Comparison of ENCODE assay signal across 23 mouse cellular contexts in the genomic region with DNA sequence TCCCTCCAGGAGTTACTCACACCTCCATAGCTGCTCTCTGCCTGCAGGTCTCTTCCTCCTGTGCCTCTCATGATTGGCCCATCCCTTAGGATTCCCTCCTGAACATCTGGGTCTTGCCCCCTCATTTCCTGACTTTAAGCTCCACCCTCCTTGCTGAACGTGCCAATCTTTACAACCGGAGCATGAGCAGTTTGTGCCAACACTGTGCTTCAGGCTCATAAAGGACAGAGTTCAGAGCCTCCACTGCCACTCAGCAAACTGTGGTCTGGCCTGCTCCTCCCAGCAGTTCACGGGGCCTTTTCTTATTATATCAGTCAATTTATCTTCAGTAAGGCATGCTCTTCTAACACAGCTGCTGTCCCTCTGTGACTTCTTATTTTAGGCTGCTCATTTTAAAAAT.
DNase-seq lines count a peak whose midpoint lies in the region; ATAC-seq and TF ChIP-seq lines count a peak whose summit lies in the region.
"Had no signal": no experiment of that assay in that cellular context is flagged by ENCODE, and none has a peak within 500 bp of the region (broad histone marks: within the 10 kb centered on the region; RNA-seq: fewer than 3 reads in every experiment).

No protein-coding gene starts in this region.

- no peak overlapping the region for H3K4me3 ChIP-seq in midbrain, embryonic 10.5 days
- H3K4me3 ChIP-seq in midbrain, postnatal 0 days (ENCODE audit: low read depth, low read length) = no peak overlapping the region
- H3K4me3 ChIP-seq in intestine, embryonic 16.5 days (ENCODE audit: low read length) = no peak overlapping the region
- peak overlapping the region; percentile 1; the same call in 1 of the 2 replicates for H3K4me3 ChIP-seq in small intestine, adult 2 months (ENCODE audit: low read depth, low read length)
- H3K4me3 ChIP-seq in midbrain, embryonic 14.5 days (replicated peaks; ENCODE audit: low read depth, low read length) = no peak overlapping the region
- H3K4me3 ChIP-seq: embryonic facial prominence, embryonic 10.5 days; embryonic facial prominence, embryonic 12.5 days; forebrain, embryonic 13.5 days; forebrain, embryonic 15.5 days had no signal

- no peak for TF ChIP-seq POLR2A in small intestine, adult 2 months (IDR thresholded peaks at IDR 0.05; ENCODE audit: low read depth, low read length)

- peaks cover 5% of the 10 kb centered on the region; the same call in 1 of the 2 replicates for H3K36me3 ChIP-seq in midbrain, embryonic 10.5 days
- H3K36me3 ChIP-seq in midbrain, postnatal 0 days (ENCODE audit: insufficient read depth, low read length) = no peaks in the 10 kb centered on the region
- no peaks in the 10 kb centered on the region for H3K36me3 ChIP-seq in intestine, embryonic 16.5 days (ENCODE audit: control insufficient read depth, insufficient read depth, low read length)
- H3K36me3 ChIP-seq in small intestine, adult 2 months (ENCODE audit: control insufficient read depth, insufficient read depth, low read length) = no peaks in the 10 kb centered on the region
- H3K36me3 ChIP-seq in midbrain, embryonic 14.5 days (ENCODE audit: control insufficient read depth, insufficient read depth, low read length) = no peaks in the 10 kb centered on the region
- H3K36me3 ChIP-seq: embryonic facial prominence, embryonic 10.5 days; embryonic facial prominence, embryonic 12.5 days; forebrain, embryonic 15.5 days had no signal

- no peak for DNase-seq in midbrain, embryonic 10.5 days (ENCODE audit: low spot score)
- DNase-seq in midbrain, postnatal 0 days (ENCODE audit: low spot score) = no peak
- peak; percentile 55 for DNase-seq in large intestine, adult 2 months (ENCODE audit: low read depth, low spot score)
- DNase-seq in midbrain, embryonic 14.5 days = no peak
- no peak for DNase-seq in thymus, postnatal 0 days (ENCODE audit: low spot score)
- DNase-seq in cerebellum, postnatal 36 days = no peak
- DNase-seq: adrenal gland, adult 2 months; adrenal gland, postnatal 10 days; adrenal gland, postnatal 25 days; B cell, adult 2 months; cerebellum, adult 11 months; cerebellum, adult 18-20 months; cerebellum, adult 8-10 months; cerebellum, adult 9-11 months; cerebellum, postnatal 14 days had no signal

- no peak for ATAC-seq in midbrain, postnatal 0 days (ENCODE audit: low FRiP score)
- ATAC-seq in intestine, embryonic 16.5 days = peak; percentile 91
- ATAC-seq in midbrain, embryonic 14.5 days (ENCODE audit: low FRiP score, low TSS enrichment) = no peak
- ATAC-seq: CD4-positive, CD25-positive, alpha-beta regulatory T cell, adult 4 months; forebrain, embryonic 13.5 days; forebrain, embryonic 15.5 days had no signal

- 0 out of 2 replicates have a peak overlapping the region, but pooled peaks have one; percentile 6 for H3K27ac ChIP-seq in midbrain, embryonic 10.5 days (replicated peaks)
- H3K27ac ChIP-seq in midbrain, postnatal 0 days (ENCODE audit: low read depth, low read length) = no peak overlapping the region
- H3K27ac ChIP-seq in intestine, embryonic 16.5 days (ENCODE audit: low read length) = 0 out of 2 replicates have a peak overlapping the region, but pooled peaks have one; percentile 7
- H3K27ac ChIP-seq in small intestine, adult 2 months (ENCODE audit: insufficient read depth, low read depth, low read length) = 0 out of 2 replicates have a peak overlapping the region, but pooled peaks have one; percentile 12
- H3K27ac ChIP-seq in midbrain, embryonic 14.5 days (replicated peaks; ENCODE audit: low read depth, low read length) = no peak overlapping the region
- H3K27ac ChIP-seq: embryonic facial prominence, embryonic 10.5 days; embryonic facial prominence, embryonic 12.5 days; forebrain, embryonic 13.5 days; forebrain, embryonic 15.5 days had no signal

- H3K27me3 ChIP-seq in midbrain, embryonic 10.5 days (ENCODE audit: low read depth, poor library complexity, severe bottlenecking) = peaks cover 97% of the 10 kb centered on the region
- H3K27me3 ChIP-seq in midbrain, postnatal 0 days (ENCODE audit: insufficient read depth, low read length) = peaks cover 46% of the 10 kb centered on the region
- no peaks in the 10 kb centered on the region for H3K27me3 ChIP-seq in intestine, embryonic 16.5 days (replicated peaks; ENCODE audit: control insufficient read depth, insufficient read depth, low read length)
- no peaks in the 10 kb centered on the region for H3K27me3 ChIP-seq in small intestine, adult 2 months (ENCODE audit: control insufficient read depth, insufficient read depth, low read length)
- peaks cover 79% of the 10 kb centered on the region for H3K27me3 ChIP-seq in midbrain, embryonic 14.5 days (ENCODE audit: control insufficient read depth, insufficient read depth, low read length)
- H3K27me3 ChIP-seq: CH12.LX; embryonic facial prominence, embryonic 12.5 days; forebrain, embryonic 15.5 days had no signal

- no peak overlapping the region for H3K9ac ChIP-seq in midbrain, postnatal 0 days (replicated peaks; ENCODE audit: low read length, poor library complexity, severe bottlenecking)
- H3K9ac ChIP-seq in intestine, embryonic 16.5 days (ENCODE audit: low read depth, low read length) = no peak overlapping the region
- H3K9ac ChIP-seq in midbrain, embryonic 14.5 days (replicated peaks; ENCODE audit: low read length) = no peak overlapping the region
- H3K9ac ChIP-seq: embryonic facial prominence, embryonic 12.5 days; forebrain, embryonic 13.5 days; forebrain, embryonic 15.5 days had no signal

- no peak for TF ChIP-seq CTCF in midbrain, postnatal 0 days (IDR thresholded peaks at IDR 0.05)
- no peak for TF ChIP-seq CTCF in small intestine, adult 2 months (IDR thresholded peaks at IDR 0.05; ENCODE audit: extremely low read depth, insufficient read length, insufficient replicate concordance, low read depth, low read length)

- peaks cover 45% of the 10 kb centered on the region for H3K4me1 ChIP-seq in midbrain, embryonic 10.5 days
- no peaks in the 10 kb centered on the region for H3K4me1 ChIP-seq in midbrain, postnatal 0 days (ENCODE audit: insufficient read depth, low read length)
- no peaks in the 10 kb centered on the region for H3K4me1 ChIP-seq in intestine, embryonic 16.5 days (ENCODE audit: control insufficient read depth, insufficient read depth, low read length)
- peaks cover 8% of the 10 kb centered on the region; the same call in 1 of the 2 replicates for H3K4me1 ChIP-seq in small intestine, adult 2 months (ENCODE audit: control insufficient read depth, insufficient read depth, insufficient read length, low read length)
- H3K4me1 ChIP-seq in midbrain, embryonic 14.5 days (ENCODE audit: control insufficient read depth, insufficient read depth, low read length) = peaks cover 7% of the 10 kb centered on the region

- no peak overlapping the region for H3K4me2 ChIP-seq in midbrain, postnatal 0 days (ENCODE audit: low read depth, low read length, poor library complexity, severe bottlenecking)
- no peak overlapping the region for H3K4me2 ChIP-seq in intestine, embryonic 16.5 days (ENCODE audit: low read depth, low read length)
- no peak overlapping the region for H3K4me2 ChIP-seq in midbrain, embryonic 14.5 days (ENCODE audit: low read length)
- H3K4me2 ChIP-seq: embryonic facial prominence, embryonic 12.5 days; forebrain, embryonic 13.5 days; forebrain, embryonic 15.5 days had no signal

- no peaks in the 10 kb centered on the region for H3K9me3 ChIP-seq in midbrain, embryonic 10.5 days (replicated peaks)
- H3K9me3 ChIP-seq in midbrain, postnatal 0 days (ENCODE audit: low read length) = no peaks in the 10 kb centered on the region
- no peaks in the 10 kb centered on the region for H3K9me3 ChIP-seq in intestine, embryonic 16.5 days (ENCODE audit: control insufficient read depth, low read length)
- H3K9me3 ChIP-seq in midbrain, embryonic 14.5 days (ENCODE audit: control insufficient read depth, low read length) = no peaks in the 10 kb centered on the region
- H3K9me3 ChIP-seq: embryonic facial prominence, embryonic 10.5 days; embryonic facial prominence, embryonic 12.5 days; forebrain, embryonic 13.5 days; forebrain, embryonic 15.5 days had no signal

- WGBS in midbrain, embryonic 10.5 days = 86% methylated on average over 3 of the region's 3 CpGs
- 66% methylated on average over 3 of the region's 3 CpGs for WGBS in midbrain, postnatal 0 days
- WGBS in intestine, embryonic 16.5 days = 31% methylated on average over 3 of the region's 3 CpGs
- 19% methylated on average over 3 of the region's 3 CpGs for WGBS in large intestine, adult 2 months
- WGBS in small intestine, adult 2 months = 10% methylated on average over 3 of the region's 3 CpGs
- WGBS in midbrain, embryonic 14.5 days = 71% methylated on average over 3 of the region's 3 CpGs

Comparison
In these comparisons a context has a peak if more than half of its experiments do, and no peak if none do; other contexts are left out.
1. H3K27ac ChIP-seq: peak in midbrain, embryonic 10.5 days (single experiment), intestine, embryonic 16.5 days (single experiment) and small intestine, adult 2 months (single experiment); none in midbrain, postnatal 0 days (single experiment) and midbrain, embryonic 14.5 days (single experiment).